Mouse (Mus musculus): ENCODE results near the gene Tas2r143. TPM values are rescaled to one million over a fixed set of nuclear protein-coding genes. Genes with fewer than 3 reads are reported as not detected.
A peak's percentile ranks its signal among the peaks of the same experiment; 100 is the strongest.

The Tas2r143 gene
- total and polyA plus RNA-seq, 2 experiments = 0.13 to 0.83 TPM

- 47% methylated on average over 4 of the region's 4 CpGs for WGBS
- peaks cover 7% of the 10 kb centered on the region; the same call in 1 of the 2 replicates for H3K79me2 ChIP-seq (ENCODE audit: control insufficient read depth, insufficient read depth, low read length)
Observed at GRCm38 (mm10) chr6:42374701-42375100, 25.3 kb upstream of the Tas2r143 start.

GRCm38 (mm10) chr6:42375131-42375530 is 24.9 kb upstream of the Tas2r143 start:
- H3K4me3 ChIP-seq (ENCODE audit: insufficient read depth, low read depth, low read length) = no peak overlapping the region
- no peaks in the 10 kb centered on the region for H3K36me3 ChIP-seq (ENCODE audit: control insufficient read depth, insufficient read depth, low read length)
- 57% methylated on average over 2 of the region's 2 CpGs for WGBS
- H3K27ac ChIP-seq (replicated peaks; ENCODE audit: insufficient read depth, low read depth, low read length) = peak overlapping the region; percentile 20; the same call in 1 of the 2 replicates
- peaks cover 20% of the 10 kb centered on the region for H3K4me1 ChIP-seq (ENCODE audit: control insufficient read depth, insufficient read depth, low read length)
- peaks cover 7% of the 10 kb centered on the region; the same call in 1 of the 2 replicates for H3K79me2 ChIP-seq (ENCODE audit: control insufficient read depth, insufficient read depth, low read length)
- DNase-seq (ENCODE audit: extremely low read depth, low read depth, low spot score) = no peak
- no peaks in the 10 kb centered on the region for H3K27me3 ChIP-seq (ENCODE audit: control insufficient read depth, insufficient read depth, low read length)
- TF ChIP-seq CTCF (IDR thresholded peaks at IDR 0.05; ENCODE audit: low read depth, low read length) = no peak
- no peak for TF ChIP-seq POLR2A (IDR thresholded peaks at IDR 0.05; ENCODE audit: extremely low read depth, insufficient read depth, low read length)
- H3K9ac ChIP-seq (ENCODE audit: low read depth, low read length) = no peak overlapping the region

More at GRCm38 (mm10) chr6:42374701-42375100, 25.3 kb upstream of the Tas2r143 start:
- TF ChIP-seq POLR2A (IDR thresholded peaks at IDR 0.05; ENCODE audit: extremely low read depth, insufficient read depth, low read length) (no peak), CTCF (IDR thresholded peaks at IDR 0.05; ENCODE audit: low read depth, low read length) (no peak)
- Histone ChIP-seq H3K27me3 (ENCODE audit: control insufficient read depth, insufficient read depth, low read length) (no peaks in the 10 kb centered on the region), H3K4me3 (ENCODE audit: insufficient read depth, low read depth, low read length) (no peak overlapping the region), H3K9ac (ENCODE audit: low read depth, low read length) (no peak overlapping the region), H3K4me1 (ENCODE audit: control insufficient read depth, insufficient read depth, low read length) (peaks cover 20% of the 10 kb centered on the region), H3K36me3 (ENCODE audit: control insufficient read depth, insufficient read depth, low read length) (no peaks in the 10 kb centered on the region), H3K27ac (replicated peaks; ENCODE audit: insufficient read depth, low read depth, low read length) (no peak overlapping the region)
- no peak for DNase-seq (ENCODE audit: extremely low read depth, low read depth, low spot score)

GRCm38 (mm10) chr6:42376016-42376415 is 24.0 kb upstream of the Tas2r143 start:
- no peak for DNase-seq (ENCODE audit: extremely low read depth, low read depth, low spot score)
- peaks cover 7% of the 10 kb centered on the region; the same call in 1 of the 2 replicates for H3K79me2 ChIP-seq (ENCODE audit: control insufficient read depth, insufficient read depth, low read length)
- H3K9ac ChIP-seq (ENCODE audit: low read depth, low read length) = no peak overlapping the region
- H3K4me1 ChIP-seq (ENCODE audit: control insufficient read depth, insufficient read depth, low read length) = peaks cover 16% of the 10 kb centered on the region
- H3K27ac ChIP-seq (replicated peaks; ENCODE audit: insufficient read depth, low read depth, low read length) = peak overlapping the region; percentile 11; the same call in 1 of the 2 replicates
- H3K36me3 ChIP-seq (ENCODE audit: control insufficient read depth, insufficient read depth, low read length) = no peaks in the 10 kb centered on the region
- H3K27me3 ChIP-seq (ENCODE audit: control insufficient read depth, insufficient read depth, low read length) = no peaks in the 10 kb centered on the region
- WGBS = 67% methylated on average over 4 of the region's 4 CpGs
- no peak overlapping the region for H3K4me3 ChIP-seq (ENCODE audit: insufficient read depth, low read depth, low read length)
- TF ChIP-seq POLR2A (IDR thresholded peaks at IDR 0.05; ENCODE audit: extremely low read depth, insufficient read depth, low read length) = no peak
- TF ChIP-seq CTCF (IDR thresholded peaks at IDR 0.05; ENCODE audit: low read depth, low read length) = no peak

- Histone ChIP-seq H3K4me1 (ENCODE audit: control insufficient read depth, insufficient read depth, low read length) (peaks cover 11% of the 10 kb centered on the region), H3K27ac (replicated peaks; ENCODE audit: insufficient read depth, low read depth, low read length) (no peak overlapping the region; the same call in 1 of the 2 replicates), H3K9ac (ENCODE audit: low read depth, low read length) (no peak overlapping the region), H3K79me2 (ENCODE audit: control insufficient read depth, insufficient read depth, low read length) (peaks cover 7% of the 10 kb centered on the region; the same call in 1 of the 2 replicates), H3K36me3 (ENCODE audit: control insufficient read depth, insufficient read depth, low read length) (no peaks in the 10 kb centered on the region), H3K4me3 (ENCODE audit: insufficient read depth, low read depth, low read length) (no peak overlapping the region), H3K27me3 (ENCODE audit: control insufficient read depth, insufficient read depth, low read length) (no peaks in the 10 kb centered on the region)
- TF ChIP-seq POLR2A (IDR thresholded peaks at IDR 0.05; ENCODE audit: extremely low read depth, insufficient read depth, low read length) = no peak
- no peak for TF ChIP-seq CTCF (IDR thresholded peaks at IDR 0.05; ENCODE audit: low read depth, low read length)
- 83% methylated on average over 6 of the region's 6 CpGs for WGBS
- DNase-seq (ENCODE audit: extremely low read depth, low read depth, low spot score) = no peak
Observed at GRCm38 (mm10) chr6:42376504-42377019, 23.5 kb upstream of the Tas2r143 start.

- 89% methylated on average over 5 of the region's 5 CpGs for WGBS
- H3K4me3 ChIP-seq (ENCODE audit: insufficient read depth, low read depth, low read length) = no peak overlapping the region
Observed at GRCm38 (mm10) chr6:42377280-42377679, 22.8 kb upstream of the Tas2r143 start.

GRCm38 (mm10) chr6:42379551-42379950 is 20.5 kb upstream of the Tas2r143 start:
- 83% methylated on average over 3 of the region's 3 CpGs for WGBS
- DNase-seq (ENCODE audit: extremely low read depth, low read depth, low spot score) = no peak
- Histone ChIP-seq H3K9ac (ENCODE audit: low read depth, low read length) (no peak overlapping the region), H3K4me3 (ENCODE audit: insufficient read depth, low read depth, low read length) (no peak overlapping the region), H3K27ac (replicated peaks; ENCODE audit: insufficient read depth, low read depth, low read length) (no peak overlapping the region), H3K4me1 (ENCODE audit: control insufficient read depth, insufficient read depth, low read length) (peaks cover 5% of the 10 kb centered on the region), H3K79me2 (ENCODE audit: control insufficient read depth, insufficient read depth, low read length) (no peaks in the 10 kb centered on the region), H3K36me3 (ENCODE audit: control insufficient read depth, insufficient read depth, low read length) (no peaks in the 10 kb centered on the region), H3K27me3 (ENCODE audit: control insufficient read depth, insufficient read depth, low read length) (no peaks in the 10 kb centered on the region)
- no peak for TF ChIP-seq POLR2A (IDR thresholded peaks at IDR 0.05; ENCODE audit: extremely low read depth, insufficient read depth, low read length)
- TF ChIP-seq CTCF (IDR thresholded peaks at IDR 0.05; ENCODE audit: low read depth, low read length) = no peak

More at GRCm38 (mm10) chr6:42377280-42377679, 22.8 kb upstream of the Tas2r143 start:
- Histone ChIP-seq H3K79me2 (ENCODE audit: control insufficient read depth, insufficient read depth, low read length) (peaks cover 4% of the 10 kb centered on the region; the same call in 1 of the 2 replicates), H3K27me3 (ENCODE audit: control insufficient read depth, insufficient read depth, low read length) (no peaks in the 10 kb centered on the region), H3K36me3 (ENCODE audit: control insufficient read depth, insufficient read depth, low read length) (no peaks in the 10 kb centered on the region), H3K27ac (replicated peaks; ENCODE audit: insufficient read depth, low read depth, low read length) (no peak overlapping the region), H3K9ac (ENCODE audit: low read depth, low read length) (no peak overlapping the region), H3K4me1 (ENCODE audit: control insufficient read depth, insufficient read depth, low read length) (peaks cover 9% of the 10 kb centered on the region)
- no peak for DNase-seq (ENCODE audit: extremely low read depth, low read depth, low spot score)
- TF ChIP-seq POLR2A (IDR thresholded peaks at IDR 0.05; ENCODE audit: extremely low read depth, insufficient read depth, low read length) = no peak
- TF ChIP-seq CTCF (IDR thresholded peaks at IDR 0.05; ENCODE audit: low read depth, low read length) = no peak

All from liver, adult 2 months (tissue).